Mouse (Mus musculus) olfactory bulb, adult 2 months (tissue): ENCODE results near the gene Gsap.

Source experiments
- CTCF ChIP-seq: fragments of 200-500 bp; IDR thresholded peaks from 2 replicates; pipeline ENCODE4 v1.5.1; 2012; ENCODE audit warnings: low read depth, mild to moderate bottlenecking, low read length, moderate library complexity; ENCODE audit not compliant: insufficient read depth
- POLR2A ChIP-seq: fragments of 200-500 bp; IDR thresholded peaks from 2 replicates; pipeline ENCODE4 v1.6.1; 2012; ENCODE audit warnings: mild to moderate bottlenecking, low read depth, low read length, moderate library complexity; ENCODE audit not compliant: insufficient read depth

GRCm38 (mm10) chr5:21263202-21264055, 77.4 kb downstream of the Gsap start:
- TF ChIP-seq CTCF (no peak), POLR2A (no peak)
